Mouse (Mus musculus) embryonic facial prominence, embryonic 14.5 days (tissue): ENCODE data around the gene Tmem26. TPM values are rescaled to one million over a fixed set of nuclear protein-coding genes. Genes with fewer than 3 reads are reported as not detected.
A peak's percentile ranks its signal among the peaks of the same experiment; 100 is the strongest.

Source experiments
- ATAC-seq: fragments of 200-750 bp; cut with Nextera tagmentation; 2 replicates; pipeline ENCODE4 v1.8.0; 2017; ENCODE audit warnings: low read depth, moderate number of reproducible peaks, moderate TSS enrichment
- DNase-seq: peaks from one replicate; pipeline ENCODE4 v3.0.0-alpha.2; 2015; ENCODE audit warnings: low spot score
- H3K27ac ChIP-seq: fragments of 300-500 bp; sonication (generic); replicated peaks from 2 replicates; pipeline ENCODE4 v1.5.1; 2014; ENCODE audit warnings: low read depth, mild to moderate bottlenecking, low read length, moderate library complexity
- H3K27me3 ChIP-seq: fragments of 300-500 bp; sonication (generic); replicated peaks from 2 replicates; pipeline ENCODE4 v1.6.1; 2014; ENCODE audit warnings: low read length; ENCODE audit not compliant: control insufficient read depth, insufficient read depth
- H3K36me3 ChIP-seq: fragments of 300-500 bp; sonication (generic); 2 replicates; pipeline ENCODE4 v1.6.1; 2014; ENCODE audit warnings: low read length, mixed read lengths; ENCODE audit not compliant: control insufficient read depth, insufficient read depth
- H3K4me1 ChIP-seq: fragments of 300-500 bp; sonication (generic); 2 replicates; pipeline ENCODE4 v1.6.1; 2014; ENCODE audit warnings: antibody characterized with exemption, low read length; ENCODE audit not compliant: control insufficient read depth, insufficient read depth
- H3K4me2 ChIP-seq: fragments of 300-500 bp; sonication (generic); 2 replicates; pipeline ENCODE4 v1.6.1; 2014; ENCODE audit warnings: low read depth, mild to moderate bottlenecking, low read length, moderate library complexity, mixed read lengths
- H3K4me3 ChIP-seq: fragments of 300-500 bp; sonication (generic); 2 replicates; pipeline ENCODE4 v1.5.1; 2014; ENCODE audit warnings: low read depth, mild to moderate bottlenecking, low read length
- H3K9ac ChIP-seq: fragments of 300-500 bp; sonication (generic); 2 replicates; pipeline ENCODE4 v1.6.1; 2014; ENCODE audit warnings: low read depth, mild to moderate bottlenecking, low read length, moderate library complexity, mixed read lengths
- H3K9me3 ChIP-seq: fragments of 300-500 bp; sonication (generic); 2 replicates; pipeline ENCODE4 v1.6.1; 2016; ENCODE audit warnings: low read length; ENCODE audit not compliant: control insufficient read depth
- WGBS: fragments of 180-500 bp; shearing (Covaris S2); extraction: QIAGEN DNeasy Blood & Tissue Kit; methylation state at CpG from one replicate; pipeline ENCODE4 v1.1.7; 2014; 5-methylcytosine and 5-hydroxymethylcytosine counted together
- polyA plus RNA-seq: library from polyadenylated mRNA; unstranded; fragments of >200 nt; fragmentation: Nextera tagmentation; extraction: Ambion mirVana; gene quantifications from 2 replicates; pipeline ENCODE4 v1.2.1, GENCODE M21; 2014

Tmem26 gene
- 31.9 and 39.4 TPM in 2 replicates for polyA plus RNA-seq

DNA sequence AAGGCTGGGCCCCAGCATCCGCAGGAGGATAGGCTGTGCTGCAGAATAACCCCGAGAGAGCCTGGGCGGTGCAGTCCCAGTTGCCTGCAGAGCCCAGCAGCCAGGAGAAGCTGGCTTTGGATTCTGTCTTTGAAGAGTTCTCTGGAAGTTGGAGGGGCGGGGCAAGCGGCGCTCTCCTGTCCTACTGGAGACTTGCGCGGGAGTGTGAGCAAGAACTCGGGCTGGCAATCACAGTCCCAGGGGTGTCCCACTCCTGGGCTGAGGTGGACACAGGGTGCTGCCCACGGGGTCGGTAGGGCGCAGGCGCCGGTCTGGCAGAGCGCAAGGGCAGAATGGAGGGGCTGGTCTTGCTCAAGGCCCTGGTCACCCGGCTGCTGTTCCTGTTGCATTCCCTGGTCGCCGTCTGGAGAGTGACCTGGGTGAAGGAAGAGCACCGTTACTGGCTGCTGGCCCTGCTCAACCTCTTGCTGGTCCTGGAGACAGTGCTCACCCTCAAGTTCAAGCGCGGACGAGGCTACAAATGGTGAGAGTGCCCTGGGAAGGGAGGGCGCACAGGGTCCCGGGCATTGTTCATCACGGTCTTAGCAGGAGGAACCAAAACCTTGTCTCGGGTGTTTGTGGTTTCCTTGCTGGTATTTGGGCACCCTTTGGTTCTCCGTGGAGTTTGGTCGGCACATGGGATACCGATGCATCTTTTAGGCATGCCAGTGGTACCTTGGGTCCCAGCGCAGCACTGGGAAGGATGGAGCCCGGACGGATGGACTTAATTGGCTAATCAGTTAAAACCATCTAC lies at the start of gene Tmem26:
Gene Tmem26 (plus strand): TSS at position 79 of the 793 bp plus-strand sequence.
- peak within 1 kb of the TSS; percentile 78 for H3K4me2 ChIP-seq
- H3K27ac ChIP-seq: peak within 1 kb of the TSS; percentile 45
- no peaks in the 10 kb centered on the region for H3K27me3 ChIP-seq
- peak within 1 kb of the TSS; percentile 56 for H3K4me3 ChIP-seq
- H3K9me3 ChIP-seq: no peaks in the 10 kb centered on the region
- 0 out of 2 replicates have a peak, but pooled peaks cover 6% of the 10 kb centered on the region for H3K4me1 ChIP-seq
- ATAC-seq: peak; percentile 60
- DNase-seq: peak; percentile 83
- H3K9ac ChIP-seq: peak within 1 kb of the TSS; percentile 73
- WGBS: 0% methylated on average over 29 of the region's 32 CpGs
- no peaks in the 10 kb centered on the region for H3K36me3 ChIP-seq

DNA sequence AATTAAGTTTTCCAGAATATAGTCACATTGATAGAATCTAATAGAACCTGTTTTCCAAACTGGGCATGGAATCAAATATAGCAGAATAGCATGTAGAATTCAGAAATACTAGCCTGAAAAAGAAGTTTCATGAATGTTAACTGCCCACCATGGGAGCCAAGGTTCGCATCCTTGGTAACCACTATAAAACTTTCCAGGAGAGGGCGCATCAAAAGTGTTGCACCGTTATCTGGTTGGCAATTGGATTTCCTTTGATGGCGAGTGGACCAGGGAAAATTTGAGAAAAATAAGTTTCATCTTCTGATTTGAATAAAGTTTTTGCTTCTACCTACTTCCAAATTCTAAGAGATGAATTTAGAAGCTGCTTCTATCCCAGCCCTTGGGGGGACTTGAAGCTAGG lies 44.8 kb upstream of the Tmem26 start:
- no peaks in the 10 kb centered on the region for H3K9me3 ChIP-seq
- no peaks in the 10 kb centered on the region for H3K4me1 ChIP-seq
- no peak overlapping the region for H3K27ac ChIP-seq
- H3K4me2 ChIP-seq: no peak overlapping the region
- no peak for DNase-seq
- H3K27me3 ChIP-seq: no peaks in the 10 kb centered on the region
- H3K36me3 ChIP-seq: no peaks in the 10 kb centered on the region
- WGBS: 64% methylated on average over 4 of the region's 4 CpGs
- H3K4me3 ChIP-seq: no peak overlapping the region
- H3K9ac ChIP-seq: no peak overlapping the region
- no peak for ATAC-seq

DNA sequence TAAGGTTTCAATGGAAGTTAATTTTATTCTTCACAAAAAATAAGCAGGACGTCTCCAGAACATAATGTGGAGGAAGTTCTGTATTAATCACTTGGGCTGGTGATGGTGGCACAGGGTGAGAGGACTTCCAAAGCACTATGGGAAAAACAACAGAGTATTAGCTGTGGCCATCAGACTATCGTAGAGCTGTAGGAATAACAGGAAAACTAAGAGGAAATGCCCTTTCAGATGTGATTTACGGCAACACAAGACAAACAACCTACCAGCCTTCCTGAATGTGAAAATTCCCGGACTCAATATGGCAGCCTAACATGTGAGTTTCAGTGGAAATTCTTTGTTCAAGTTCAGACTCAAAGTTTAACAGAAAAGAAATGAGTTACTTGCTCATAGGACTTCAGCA lies 42.2 kb upstream of the Tmem26 start:
- Histone ChIP-seq H3K27me3 (no peaks in the 10 kb centered on the region), H3K4me2 (no peak overlapping the region), H3K9ac (no peak overlapping the region), H3K9me3 (peaks cover 4% of the 10 kb centered on the region; the same call in 1 of the 2 replicates), H3K4me3 (no peak overlapping the region), H3K36me3 (no peaks in the 10 kb centered on the region), H3K4me1 (no peaks in the 10 kb centered on the region), H3K27ac (no peak overlapping the region)
- ATAC-seq (no peak), DNase-seq (no peak)
- 72% methylated on average over 4 of the region's 4 CpGs for WGBS

DNA sequence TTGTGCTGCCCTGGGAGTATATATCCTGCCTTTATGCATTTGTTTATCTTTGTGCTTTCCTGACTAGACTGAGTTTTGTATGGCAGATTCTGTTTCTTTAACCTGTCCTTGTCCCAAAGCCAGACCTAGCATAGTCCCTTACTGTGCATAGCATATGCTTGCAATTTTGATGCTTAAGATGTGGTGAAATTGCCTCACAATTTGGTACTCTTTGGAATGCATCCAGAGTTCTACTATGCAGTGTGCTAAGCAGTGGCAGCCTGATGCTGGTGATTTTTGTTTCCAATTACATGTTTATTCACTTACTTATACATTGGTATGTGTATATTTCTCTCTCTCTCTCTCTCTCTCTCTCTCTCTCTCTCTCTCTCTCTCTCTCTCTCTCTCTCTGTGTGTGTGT lies 37.9 kb upstream of the Tmem26 start:
- Histone ChIP-seq H3K4me1 (no peaks in the 10 kb centered on the region), H3K36me3 (no peaks in the 10 kb centered on the region), H3K27ac (0 out of 2 replicates have a peak overlapping the region, but pooled peaks have one; percentile 10), H3K4me3 (no peak overlapping the region), H3K4me2 (no peak overlapping the region), H3K9ac (no peak overlapping the region), H3K27me3 (no peaks in the 10 kb centered on the region), H3K9me3 (peaks cover 4% of the 10 kb centered on the region; the same call in 1 of the 2 replicates)
- ATAC-seq (0 out of 2 replicates have a peak, but pooled peaks have one; percentile 62), DNase-seq (peak; percentile 81)

DNA sequence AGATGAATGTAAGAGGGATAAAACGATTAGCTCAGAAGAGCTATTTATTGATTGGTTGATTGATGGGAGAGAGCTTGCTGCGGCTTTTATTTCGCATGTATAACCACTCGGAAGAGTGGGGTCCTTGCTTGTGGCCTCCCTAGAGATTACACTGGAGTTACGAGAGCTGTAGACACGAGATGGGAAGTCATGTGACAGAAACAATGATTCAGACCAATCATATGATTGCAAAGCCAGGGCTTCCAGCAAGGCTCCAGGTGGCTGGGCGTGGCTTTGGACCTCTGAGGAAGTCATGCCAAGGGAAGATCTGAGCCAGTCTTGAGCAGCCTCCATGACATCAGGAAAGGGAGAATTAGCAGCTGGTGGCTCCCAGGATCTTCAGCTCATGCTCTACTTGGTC lies 32.3 kb upstream of the Tmem26 start:
- no peaks in the 10 kb centered on the region for H3K9me3 ChIP-seq
- no peak overlapping the region for H3K4me3 ChIP-seq
- H3K4me2 ChIP-seq: no peak overlapping the region
- ATAC-seq (no peak), DNase-seq (no peak)
- H3K9ac ChIP-seq: no peak overlapping the region
- no peaks in the 10 kb centered on the region for H3K4me1 ChIP-seq
- no peaks in the 10 kb centered on the region for H3K27me3 ChIP-seq
- 80% methylated on average over 7 of the region's 7 CpGs for WGBS
- no peak overlapping the region for H3K27ac ChIP-seq
- no peaks in the 10 kb centered on the region for H3K36me3 ChIP-seq

DNA sequence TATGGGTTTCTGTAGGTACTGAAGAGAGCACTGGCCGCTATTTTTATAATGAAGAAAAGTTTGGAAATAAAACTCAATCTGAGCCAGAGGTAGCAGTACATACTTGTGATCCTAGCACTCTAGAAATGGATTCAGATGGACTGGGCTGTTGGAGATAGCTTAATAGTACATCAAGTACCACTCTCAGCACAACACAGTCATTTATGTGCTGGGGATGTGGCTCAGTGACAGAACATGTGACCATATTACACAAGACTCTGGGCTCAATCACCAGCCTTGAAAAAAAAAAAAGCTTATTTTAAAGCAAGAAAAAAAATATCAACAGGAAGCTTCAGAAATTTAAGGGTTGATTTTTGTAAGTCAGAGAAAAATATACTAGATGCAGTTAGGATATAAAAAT lies 31.0 kb upstream of the Tmem26 start:
- ATAC-seq: no peak
- no peak for DNase-seq
- WGBS: 89% methylated on average over 1 of the region's 1 CpGs
- no peak overlapping the region for H3K9ac ChIP-seq
- H3K36me3 ChIP-seq: no peaks in the 10 kb centered on the region
- no peak overlapping the region for H3K27ac ChIP-seq
- no peak overlapping the region for H3K4me3 ChIP-seq
- H3K4me2 ChIP-seq: no peak overlapping the region
- no peaks in the 10 kb centered on the region for H3K4me1 ChIP-seq
- H3K9me3 ChIP-seq: no peaks in the 10 kb centered on the region
- no peaks in the 10 kb centered on the region for H3K27me3 ChIP-seq

DNA sequence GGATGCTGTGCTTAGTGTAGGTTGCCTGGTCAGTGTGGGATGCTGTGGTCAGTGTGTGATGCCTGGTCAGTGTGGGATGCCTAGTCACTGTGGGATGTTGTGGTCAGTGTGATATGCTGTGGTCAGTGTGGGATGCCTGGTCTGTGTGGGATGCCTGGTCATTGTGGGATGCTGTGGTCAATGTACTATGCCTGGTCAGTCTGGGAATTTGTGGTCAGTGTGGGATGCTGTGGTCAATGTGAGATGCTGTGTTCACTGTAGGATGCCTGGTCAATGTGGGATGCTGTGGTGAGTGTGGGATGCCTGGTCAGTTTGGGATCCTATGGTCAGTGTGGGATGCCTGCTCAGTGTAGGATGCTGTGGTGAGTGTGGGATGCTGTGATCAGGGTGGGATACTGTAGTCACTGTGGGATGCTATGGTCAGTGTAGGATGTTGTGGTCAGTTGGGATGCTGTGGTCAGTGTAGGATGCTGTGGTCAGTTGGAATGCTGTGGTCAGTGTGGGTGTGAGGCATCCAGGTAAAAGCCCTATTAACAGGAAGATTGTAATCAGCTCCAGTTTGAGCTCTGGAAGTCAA lies 27.6 kb upstream of the Tmem26 start:
- no peak for DNase-seq
- no peak overlapping the region for H3K9ac ChIP-seq
- H3K27ac ChIP-seq: no peak overlapping the region
- no peaks in the 10 kb centered on the region for H3K36me3 ChIP-seq
- ATAC-seq: no peak
- no peak overlapping the region for H3K4me2 ChIP-seq
- H3K4me3 ChIP-seq: no peak overlapping the region
- H3K9me3 ChIP-seq: no peaks in the 10 kb centered on the region
- no peaks in the 10 kb centered on the region for H3K27me3 ChIP-seq
- no peaks in the 10 kb centered on the region for H3K4me1 ChIP-seq

DNA sequence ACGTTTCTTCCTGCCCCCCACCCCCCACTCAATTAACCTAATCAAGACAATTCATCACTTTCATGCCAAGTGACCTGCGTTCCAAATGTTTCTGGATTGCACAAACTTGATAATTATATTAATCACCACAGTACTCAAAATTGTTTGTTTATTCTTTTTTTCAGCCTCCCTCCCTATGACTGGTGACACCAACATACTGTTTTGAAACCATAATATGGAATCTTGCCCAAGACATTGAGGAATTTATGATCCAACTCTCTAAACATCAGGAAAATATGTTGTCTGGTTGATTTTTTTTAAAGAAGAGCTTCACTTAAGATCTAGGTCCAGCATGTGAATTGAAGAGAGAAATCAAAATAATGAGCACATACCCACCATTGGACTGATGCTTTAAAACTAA lies 19.2 kb upstream of the Tmem26 start:
- Histone ChIP-seq H3K4me3 (no peak overlapping the region), H3K4me1 (peaks cover 5% of the 10 kb centered on the region; the same call in 1 of the 2 replicates), H3K36me3 (no peaks in the 10 kb centered on the region), H3K27ac (no peak overlapping the region), H3K4me2 (no peak overlapping the region), H3K9me3 (peaks cover 16% of the 10 kb centered on the region), H3K9ac (no peak overlapping the region), H3K27me3 (no peaks in the 10 kb centered on the region)
- 66% methylated on average over 2 of the region's 2 CpGs for WGBS
- DNase-seq (no peak), ATAC-seq (no peak)
